Mouse (Mus musculus) monocyte, adult 2 months (primary cell): ENCODE measurements around the gene Tmem145.

Source experiments
- DNase-seq, 2 experiments: peaks; one replicate each; pipeline ENCODE4 v3.0.0; 2022; ENCODE audit warnings: low spot score in 2 of 2, low read depth in 1 of 2

The Tmem145 gene

GRCm38 (mm10) chr7:25275555-25276298 is 30.2 kb upstream of the Tmem145 start:
- DNase-seq: no peak

- DNase-seq: no peak
These were observed 28.5 kb upstream of the Tmem145 start for GRCm38 (mm10) chr7:25277405-25277804.

GRCm38 (mm10) chr7:25277998-25278340 is 27.9 kb upstream of the Tmem145 start:
- no peak for DNase-seq

DNA sequence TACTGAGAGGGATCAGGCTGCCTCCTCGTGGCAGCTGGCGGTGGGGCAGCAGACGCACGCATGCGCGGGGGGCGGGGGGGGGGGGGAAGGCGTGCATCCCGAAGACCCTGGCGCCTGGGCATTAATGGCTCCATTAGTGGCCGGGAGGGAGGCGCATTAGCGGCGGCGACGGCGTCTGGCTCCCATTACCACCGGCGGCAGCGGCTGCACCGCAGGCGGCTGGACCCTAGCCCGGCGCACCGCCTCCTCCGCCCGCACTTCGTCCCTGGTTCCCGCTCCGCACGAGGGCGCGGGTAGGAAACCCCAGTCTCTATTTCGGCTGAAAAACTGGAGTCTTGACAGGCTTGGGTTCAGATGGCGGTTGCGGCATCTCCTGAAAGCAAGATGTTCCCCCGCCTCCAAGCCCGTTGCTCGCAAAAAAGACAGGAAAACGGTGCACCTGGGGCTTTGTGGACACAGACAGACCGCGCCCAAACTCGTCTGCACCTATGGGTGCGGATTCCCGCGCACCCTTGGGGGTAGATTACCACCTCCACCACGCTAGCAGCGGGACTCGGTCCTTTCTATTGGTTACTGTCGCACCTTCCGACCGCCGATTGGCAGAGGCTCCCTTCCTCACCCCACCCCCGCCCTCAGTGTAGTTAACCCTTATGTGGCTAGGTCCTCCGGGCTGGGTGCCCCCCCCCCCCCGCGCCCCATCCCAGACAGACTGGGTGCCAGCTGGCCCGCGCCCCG is 27.4 kb upstream of the Tmem145 start:
- peak in 1 of 2 experiments; percentile 46 for DNase-seq

DNA sequence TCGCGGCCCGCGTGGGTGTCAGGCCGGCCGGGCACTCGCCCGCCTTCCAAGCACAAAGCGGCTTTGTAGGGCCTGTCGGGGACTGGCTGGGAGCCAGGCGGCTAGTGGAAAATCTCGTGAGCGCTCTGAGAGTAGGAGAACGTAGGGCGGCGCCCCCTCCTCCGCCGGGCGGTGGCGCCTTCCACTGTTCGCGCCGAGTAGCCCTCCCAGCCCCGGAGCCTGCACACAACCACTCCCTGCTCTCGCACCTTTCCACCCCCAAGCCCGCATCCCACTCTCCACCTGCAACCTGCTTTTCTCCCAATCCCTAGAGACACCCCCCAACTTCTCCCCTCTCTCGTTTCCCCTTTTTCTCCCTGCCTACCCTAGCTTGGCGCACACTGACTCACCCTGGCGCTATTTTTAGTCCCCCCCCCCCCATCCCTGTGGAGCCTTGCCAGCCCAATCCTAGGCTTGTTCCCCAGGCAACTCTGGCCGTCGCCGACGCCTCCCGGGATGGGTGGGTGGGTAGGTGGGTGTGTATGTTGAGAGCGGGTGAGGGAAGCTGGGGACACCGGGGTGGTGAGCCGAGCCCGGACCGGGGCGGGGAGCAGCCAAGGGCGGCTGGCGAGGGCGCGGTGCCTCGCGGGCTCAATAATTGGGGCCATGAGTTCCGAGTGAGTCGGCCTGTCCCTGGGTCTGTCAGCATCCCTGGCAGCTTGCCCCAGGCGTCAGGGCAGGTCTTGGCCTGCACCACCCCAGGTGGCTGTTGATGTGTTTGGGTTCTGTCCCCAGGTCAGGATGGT is 26.6 kb upstream of the Tmem145 start:
- DNase-seq: peak; percentile 68 to 82

DNA sequence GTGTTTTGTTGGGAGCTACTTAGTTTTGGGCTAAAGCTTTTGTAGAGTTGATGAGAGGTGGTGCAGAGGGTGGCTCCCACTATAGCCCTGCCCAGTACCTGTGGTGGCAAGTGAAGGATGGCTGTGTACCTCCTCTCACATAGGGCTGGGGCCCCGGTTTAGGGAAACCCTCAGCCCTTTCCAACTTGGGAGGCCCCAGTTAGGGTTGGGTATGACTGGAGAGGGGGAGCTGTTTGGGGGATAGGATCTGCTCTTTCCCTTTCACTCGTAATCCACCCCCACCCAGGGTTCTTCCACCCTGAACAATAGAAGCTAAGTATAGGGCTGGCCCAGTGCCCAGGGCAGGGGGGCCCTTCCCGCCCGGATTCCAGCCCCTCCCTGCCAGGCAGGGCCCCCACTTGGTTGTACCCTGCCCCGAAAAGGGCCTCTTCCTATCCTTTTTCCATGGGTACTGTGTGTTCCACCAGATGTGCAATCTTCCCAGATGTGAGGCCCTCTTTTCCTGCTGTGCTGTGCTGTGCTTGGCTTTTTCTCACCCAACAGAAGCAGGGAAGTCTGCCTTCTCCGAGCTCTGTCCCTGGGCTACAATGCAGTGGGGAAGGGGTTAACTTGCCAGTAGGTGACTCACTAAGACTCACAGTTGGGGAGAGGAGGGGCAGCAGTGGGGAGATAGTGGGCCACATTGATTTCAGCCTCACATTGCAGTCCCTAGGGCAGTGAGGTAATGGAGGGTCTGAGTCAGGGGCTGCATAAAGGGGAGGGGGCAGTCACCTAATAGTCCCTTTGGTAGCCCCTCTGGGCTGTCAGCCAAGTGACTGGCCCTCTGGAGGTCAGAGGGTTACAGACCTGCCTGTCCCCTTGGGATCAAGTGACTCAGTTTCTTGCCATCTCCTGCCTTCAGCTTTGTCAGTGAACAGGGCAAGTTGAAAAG is 25.8 kb upstream of the Tmem145 start:
- no peak for DNase-seq

GRCm38 (mm10) chr7:25281166-25281733 is 24.7 kb upstream of the Tmem145 start:
- DNase-seq: no peak

DNA sequence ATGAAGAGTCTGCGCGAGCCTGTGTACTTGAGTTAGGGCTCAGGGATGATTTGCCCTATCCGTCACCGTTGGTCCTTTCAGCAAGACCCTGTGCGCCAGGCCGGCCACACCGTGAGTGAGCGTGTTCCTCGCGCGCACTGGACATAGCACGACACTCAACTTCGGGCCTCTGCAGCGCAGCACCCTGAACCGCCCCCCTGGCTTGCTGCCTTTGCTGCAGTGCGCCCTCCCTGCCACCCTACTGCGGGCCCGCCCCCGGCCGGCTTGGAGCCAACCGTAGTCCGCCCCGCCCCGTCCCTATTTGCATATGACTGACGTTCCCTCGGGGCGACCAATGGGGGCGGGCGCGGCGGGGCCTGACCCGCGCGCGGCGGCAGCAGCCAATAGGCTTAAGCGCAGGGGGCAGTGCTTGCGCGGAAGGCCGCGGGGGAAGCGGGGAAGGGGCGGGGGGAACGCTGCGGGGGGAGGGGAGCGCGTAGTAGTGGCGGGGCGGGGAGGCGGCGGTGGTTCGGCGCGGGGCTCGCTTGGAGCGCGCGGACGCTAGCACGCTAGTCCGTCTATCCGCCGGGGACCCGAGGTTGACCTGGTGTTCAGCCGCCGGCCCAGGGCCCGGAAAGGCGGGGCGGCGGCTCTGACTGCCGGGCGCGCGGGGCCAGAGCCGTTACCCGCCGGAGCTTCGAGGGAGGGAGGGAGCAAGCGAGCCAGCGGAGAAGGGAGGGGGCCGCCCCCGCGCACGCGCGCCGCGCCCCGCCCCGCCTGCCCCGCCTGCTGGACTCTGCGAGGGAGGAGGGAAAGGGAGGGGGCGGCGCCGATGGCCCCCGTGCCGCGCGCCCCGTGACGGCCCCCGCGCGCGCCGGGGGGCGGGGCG is 23.9 kb upstream of the Tmem145 start:
- peak; percentile 90 to 95 for DNase-seq

DNA sequence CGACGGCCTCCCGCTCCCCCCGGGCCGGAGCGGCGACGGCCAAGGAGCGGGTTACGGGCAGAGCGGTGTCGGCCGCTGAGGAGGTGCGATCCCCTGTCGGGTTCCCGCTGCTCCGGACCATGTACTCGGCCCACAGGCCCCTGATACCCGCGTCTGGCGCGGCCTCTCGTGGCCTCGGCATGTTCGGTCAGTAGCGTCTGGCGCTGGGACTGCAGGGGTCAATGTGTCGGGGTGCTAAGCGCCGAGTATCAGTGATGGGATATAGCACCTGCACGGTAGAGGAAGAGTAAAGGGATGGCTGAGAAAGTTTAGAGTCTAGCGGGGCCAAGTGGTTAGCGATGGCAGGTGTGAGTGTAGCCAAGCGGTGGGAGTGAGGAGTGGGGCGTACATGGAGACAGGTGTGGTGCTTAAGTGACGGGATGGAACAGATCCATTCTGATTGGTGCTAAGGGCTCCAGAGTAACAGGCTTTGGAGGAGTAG is 23.1 kb upstream of the Tmem145 start:
- DNase-seq: peak in 1 of 2 experiments; percentile 46

DNA sequence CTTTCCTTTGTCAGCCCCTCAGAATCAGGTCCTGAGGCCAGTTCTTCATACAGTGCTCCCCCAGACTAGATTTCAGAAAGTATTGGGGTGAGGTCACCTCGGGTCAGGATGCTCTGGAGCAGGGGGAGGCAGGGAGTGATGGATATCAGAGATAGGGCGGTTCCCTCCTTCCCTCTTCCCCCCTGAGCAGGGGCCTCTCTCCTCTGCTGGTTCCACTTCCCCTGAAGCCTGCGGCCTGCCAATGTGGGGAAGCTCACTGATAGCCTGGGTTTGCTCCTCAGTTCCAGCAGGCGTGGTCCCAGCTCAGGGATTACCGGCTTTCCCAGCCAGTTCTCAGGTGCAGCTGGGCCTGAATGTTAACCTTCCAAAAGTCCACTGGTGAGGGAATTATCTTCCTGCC is 22.3 kb upstream of the Tmem145 start:
- DNase-seq: peak in 1 of 2 experiments; percentile 49

DNA sequence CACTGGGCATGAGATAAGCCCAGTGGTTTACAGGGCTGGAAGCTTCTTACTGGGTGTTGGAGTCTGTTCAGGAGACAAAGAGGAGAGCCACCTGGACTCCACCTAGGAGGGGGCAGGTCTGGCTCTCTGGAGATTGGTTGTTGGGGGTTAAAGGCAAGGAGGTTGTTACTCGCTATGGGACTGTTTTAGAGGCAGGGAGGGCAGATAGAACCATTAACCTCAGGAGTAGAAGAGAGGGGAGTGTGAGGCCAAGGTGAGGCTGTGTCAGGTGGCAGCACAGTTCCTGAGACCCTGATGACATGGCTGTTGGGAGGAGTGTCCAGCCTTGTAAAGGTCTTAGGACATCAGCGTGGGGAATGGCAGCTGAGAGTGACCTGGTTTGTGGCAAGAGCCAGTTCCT is 21.7 kb upstream of the Tmem145 start:
- no peak for DNase-seq

DNA sequence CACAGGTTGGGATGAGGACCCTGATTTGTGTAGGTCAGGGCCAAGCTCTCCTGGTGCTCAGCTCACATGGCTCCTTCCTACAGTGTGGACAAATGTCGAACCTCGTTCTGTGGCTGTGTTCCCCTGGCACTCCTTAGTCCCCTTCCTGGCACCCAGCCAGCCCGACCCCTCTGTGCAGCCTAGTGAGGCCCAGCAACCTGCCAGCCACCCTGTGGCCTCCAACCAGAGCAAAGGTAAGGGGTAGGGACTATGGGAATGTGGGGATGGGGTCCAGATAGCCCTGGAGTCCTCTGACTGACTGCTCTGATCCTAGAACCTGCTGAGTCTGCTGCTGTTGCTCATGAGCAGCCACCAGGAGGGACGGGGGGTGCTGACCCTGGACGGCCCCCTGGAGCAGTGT is 21.1 kb upstream of the Tmem145 start:
- no peak for DNase-seq

GRCm38 (mm10) chr7:25285511-25286238 is 20.2 kb upstream of the Tmem145 start:
- DNase-seq: no peak

GRCm38 (mm10) chr7:25286989-25287388 is 18.9 kb upstream of the Tmem145 start:
- no peak for DNase-seq

DNA sequence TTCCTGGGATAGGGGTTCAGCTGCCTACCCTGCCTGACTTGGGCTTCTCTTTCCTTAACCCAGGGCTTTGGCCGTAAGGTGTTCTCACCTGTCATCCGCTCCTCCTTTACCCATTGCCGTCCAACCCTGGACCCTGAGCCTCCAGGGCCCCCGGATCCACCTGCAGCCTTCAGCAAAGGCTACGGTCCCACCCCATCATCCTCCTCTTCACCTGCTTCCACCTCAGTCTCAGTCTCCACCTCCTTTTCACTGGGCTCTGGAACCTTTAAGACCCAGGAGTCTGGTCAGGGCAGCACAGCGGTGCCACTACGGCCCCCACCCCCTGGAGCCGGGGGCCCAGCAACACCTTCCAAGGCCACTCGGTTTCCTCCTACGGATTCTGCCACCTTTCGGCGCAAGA is 17.9 kb upstream of the Tmem145 start:
- DNase-seq: no peak

DNA sequence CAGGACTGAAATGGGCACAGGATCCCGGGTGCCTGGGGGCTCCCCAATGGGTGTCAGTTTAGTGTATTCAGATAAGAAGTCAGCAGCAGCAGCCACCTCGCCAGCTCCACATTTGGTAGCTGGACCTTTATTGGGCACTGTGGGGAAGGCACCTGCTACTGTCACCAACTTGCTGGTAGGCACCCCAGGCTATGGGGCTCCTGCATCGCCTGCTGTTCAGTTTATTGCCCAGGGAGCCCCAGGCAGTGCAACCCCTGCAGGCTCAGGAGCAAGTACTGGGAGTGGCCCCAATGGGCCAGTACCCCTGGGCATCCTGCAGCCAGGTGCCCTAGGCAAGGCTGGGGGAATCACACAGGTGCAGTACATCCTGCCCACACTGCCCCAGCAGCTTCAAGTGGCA is 17.2 kb upstream of the Tmem145 start:
- DNase-seq: no peak

DNA sequence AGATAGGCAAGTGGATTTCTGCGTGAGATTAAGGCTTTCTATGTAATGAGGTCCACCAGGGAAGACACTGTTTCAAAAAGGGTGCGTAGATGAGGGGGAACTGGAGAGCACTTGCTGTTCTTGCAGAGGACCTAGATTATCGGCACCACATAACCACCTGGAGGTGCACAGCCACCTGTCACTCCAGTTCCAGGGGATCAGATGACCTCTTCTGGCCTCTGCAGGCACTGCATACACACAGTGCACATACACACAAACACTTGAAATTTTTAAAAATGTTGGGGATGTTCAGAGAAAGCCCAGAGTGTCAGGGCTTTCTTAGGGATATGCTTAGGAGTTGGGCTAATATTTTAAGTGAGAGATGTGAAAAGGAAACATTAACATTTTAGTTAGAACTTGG is 16.0 kb upstream of the Tmem145 start:
- DNase-seq: no peak

- no peak for DNase-seq
These were observed 15.4 kb upstream of the Tmem145 start for GRCm38 (mm10) chr7:25290463-25290862.

DNA sequence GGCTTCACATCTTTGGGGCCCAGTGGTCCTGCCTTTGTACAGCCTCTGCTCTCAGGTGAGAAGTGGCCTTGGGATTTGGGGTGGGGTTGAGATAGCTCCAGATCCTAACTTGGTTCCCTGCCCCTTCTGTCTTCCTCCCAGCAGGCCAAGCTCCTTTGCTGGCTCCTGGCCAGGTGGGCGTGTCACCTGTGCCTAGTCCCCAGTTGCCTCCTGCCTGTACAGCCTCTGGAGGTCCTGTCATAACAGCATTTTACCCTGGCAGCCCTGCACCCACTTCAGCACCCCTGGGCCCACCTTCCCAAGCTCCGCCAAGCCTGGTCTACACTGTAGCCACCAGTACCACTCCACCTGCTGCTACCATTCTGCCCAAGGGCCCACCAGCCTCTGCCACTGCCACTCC is 15.0 kb upstream of the Tmem145 start:
- no peak for DNase-seq
